Mouse (Mus musculus): ENCODE data around the gene Il21.

Gene Il21

GRCm38 (mm10) chr3:37191953-37192352 is 40.5 kb downstream of the Il21 start:
- no peak for DNase-seq (ENCODE audit: low read depth, low spot score)

DNA sequence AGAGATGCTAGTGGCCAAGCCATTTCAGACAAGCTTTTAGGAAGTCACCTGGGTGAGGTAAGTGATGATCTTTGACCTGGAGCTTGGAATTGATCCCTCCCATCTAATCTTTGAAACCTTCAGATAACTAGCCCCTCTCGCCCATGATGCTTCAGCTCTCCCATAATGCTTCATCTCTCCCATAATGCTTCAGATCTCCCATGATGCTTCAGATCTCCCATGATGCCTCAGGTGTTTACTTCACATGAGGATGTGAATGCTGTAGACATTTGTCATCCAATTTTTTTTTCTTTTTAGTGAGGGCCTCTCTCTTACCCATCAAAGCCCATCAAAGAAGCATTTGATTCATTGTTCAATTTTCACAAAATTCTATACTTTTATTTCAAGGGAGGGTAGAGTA is 46.9 kb downstream of the Il21 start:
- DNase-seq (ENCODE audit: low read depth, low spot score), result no peak

DNA sequence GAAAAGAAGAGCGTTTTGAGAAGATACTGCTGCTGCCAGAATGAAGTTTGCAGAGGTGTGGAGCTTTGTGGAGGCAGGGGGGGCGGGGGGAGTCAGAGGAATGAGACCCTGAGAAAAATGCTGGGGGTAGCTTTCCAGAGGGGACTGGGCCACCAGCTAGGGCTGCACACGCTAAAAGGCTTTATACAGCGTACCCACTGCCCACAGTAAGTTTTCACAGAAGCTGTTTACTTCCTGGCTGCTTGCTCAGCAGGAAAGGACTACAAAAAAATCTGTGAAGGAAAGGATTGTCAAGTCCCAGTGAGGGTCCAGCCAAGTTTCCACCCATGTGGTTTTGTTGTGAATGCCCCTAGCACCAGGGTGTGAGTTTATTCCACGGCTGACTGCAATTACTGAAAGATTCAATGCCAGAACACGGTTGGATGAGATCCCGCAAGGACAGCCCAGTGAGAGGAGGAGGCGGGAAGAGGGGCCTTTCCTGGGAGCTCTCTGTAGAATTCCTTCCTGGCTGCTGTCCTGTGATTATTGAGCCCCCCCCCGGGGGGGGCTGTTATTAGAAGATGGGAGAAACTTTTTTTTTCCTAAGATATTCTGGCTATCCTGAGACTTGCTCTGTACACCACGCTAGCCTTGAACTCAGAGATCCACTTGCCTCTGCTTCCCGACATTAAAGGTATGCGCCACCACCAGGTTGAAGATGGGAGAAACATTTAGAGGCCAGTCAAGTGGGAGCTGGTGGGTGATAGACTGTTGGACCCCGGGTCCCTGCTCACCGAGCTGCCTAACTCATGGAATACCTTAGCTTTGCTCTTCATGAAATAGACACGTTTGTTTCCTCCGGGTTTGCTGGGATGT is 49.8 kb downstream of the Il21 start:
- DNase-seq (ENCODE audit: low read depth, low spot score), result no peak

DNA sequence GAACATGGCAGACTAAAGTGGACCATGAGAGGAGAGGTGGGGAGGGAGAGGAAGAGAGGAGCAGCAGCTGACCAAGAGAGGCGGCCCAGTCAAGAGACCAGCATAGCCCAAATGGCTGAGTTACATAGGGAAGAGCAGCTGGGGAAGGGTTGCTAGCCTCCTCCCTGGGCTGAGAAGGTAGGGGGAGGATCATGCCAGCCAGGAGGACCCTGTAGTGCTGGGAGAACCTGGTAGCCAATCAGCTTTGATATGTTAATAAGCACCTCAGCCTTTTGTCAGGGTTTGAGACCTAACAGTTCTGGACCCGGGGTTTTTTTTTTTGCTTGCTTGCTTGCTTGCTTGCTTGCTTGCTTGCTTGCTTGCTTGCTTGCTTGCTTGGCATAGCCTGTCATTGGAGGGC is 51.4 kb downstream of the Il21 start:
- no peak for DNase-seq (ENCODE audit: low read depth, low spot score)

- DNase-seq (ENCODE audit: low read depth, low spot score), result no peak
Measured at GRCm38 (mm10) chr3:37180039-37180743, 52.2 kb downstream of the Il21 start.

DNA sequence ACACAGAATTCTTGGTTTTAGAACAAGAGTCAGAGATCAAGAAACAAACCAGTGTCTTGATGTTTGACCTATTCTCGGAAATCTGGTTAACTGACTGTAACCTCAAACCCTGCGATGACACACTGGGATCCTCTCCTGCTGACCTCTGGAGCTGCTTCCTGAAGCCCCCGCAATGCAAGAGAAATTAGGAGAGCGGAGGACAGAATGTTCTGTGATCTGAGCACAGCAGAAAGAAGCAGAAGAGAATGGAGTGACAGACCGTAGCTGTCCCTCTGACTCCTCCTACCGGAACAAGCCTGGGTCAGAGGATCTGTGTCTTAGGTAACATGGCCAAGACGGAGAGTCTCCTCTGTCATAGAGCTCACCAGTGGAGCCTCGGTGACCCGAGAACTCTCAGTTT is 53.0 kb downstream of the Il21 start:
- DNase-seq (ENCODE audit: low read depth, low spot score), result no peak

DNA sequence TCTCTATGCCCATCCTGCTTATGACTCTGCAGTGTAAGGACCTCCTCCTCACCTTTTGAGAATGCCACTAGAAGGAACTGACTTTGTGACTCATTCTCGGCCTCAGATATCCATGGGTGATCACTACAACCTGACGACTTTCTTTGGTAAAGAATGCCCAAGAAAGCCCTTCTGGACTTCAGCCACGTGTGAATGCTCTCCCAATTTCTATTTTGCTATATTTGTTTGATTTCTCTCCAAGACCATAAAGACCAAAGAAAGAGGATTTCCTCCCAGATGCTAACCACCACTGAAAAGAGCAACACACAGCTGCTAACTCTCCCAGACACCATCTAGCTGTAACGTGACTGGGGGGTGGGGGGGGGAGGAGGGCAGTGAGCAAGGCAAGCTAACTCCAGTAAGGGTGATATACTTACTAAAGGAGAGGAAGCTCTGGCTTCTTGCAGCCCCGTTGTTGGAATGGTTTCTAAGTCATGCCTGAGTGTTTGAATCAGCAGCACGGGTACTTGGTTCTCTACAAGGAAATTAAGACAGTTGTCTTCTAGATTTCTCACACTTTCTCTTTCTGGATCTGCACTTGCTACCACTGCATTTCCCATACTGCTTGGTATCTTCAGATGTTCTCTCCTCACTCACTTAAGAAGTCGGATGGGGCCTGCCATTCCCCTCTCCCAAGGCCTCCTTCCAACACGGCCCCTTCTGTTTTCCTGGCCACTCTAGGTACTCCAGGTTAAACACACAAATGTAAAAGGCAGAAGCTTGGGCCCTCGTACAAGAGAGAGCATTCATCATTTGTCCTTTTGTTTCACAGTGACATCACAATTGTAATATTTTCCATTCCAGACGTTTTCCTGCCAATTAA is 57.5 kb downstream of the Il21 start:
- no peak for DNase-seq (ENCODE audit: low read depth, low spot score)

GRCm38 (mm10) chr3:37173285-37173684 is 59.2 kb downstream of the Il21 start:
- no peak for DNase-seq (ENCODE audit: low read depth, low spot score)

Data from telencephalon, adult 2 months (tissue).